Mouse (Mus musculus): ENCODE measurements around the gene 1700013F07Rik.

The 1700013F07Rik gene

DNA sequence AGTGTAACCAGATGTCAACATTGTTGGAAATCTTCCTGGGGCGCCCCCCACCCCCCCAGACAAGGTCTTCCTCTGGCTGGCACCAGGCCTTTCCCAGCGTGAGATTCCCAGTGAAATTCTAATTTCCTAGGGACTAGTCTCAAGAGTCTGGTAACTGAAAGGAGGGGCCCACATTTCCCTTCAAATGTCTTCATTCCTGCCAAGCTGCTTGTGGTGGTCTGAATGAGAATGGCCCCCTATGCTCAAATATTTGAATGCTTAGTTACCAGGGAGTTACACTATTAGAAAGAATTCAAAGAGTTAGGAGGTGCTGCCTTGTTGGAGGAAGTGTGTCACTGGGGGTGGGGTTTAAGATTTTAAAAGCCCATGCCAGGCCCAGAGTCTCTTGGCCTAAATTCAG lies 54.5 kb downstream of the 1700013F07Rik start:
- in situ Hi-C loops (cut with MboI; ENCODE audit: unreplicated experiment in 2 of 2): no loop called here

DNA sequence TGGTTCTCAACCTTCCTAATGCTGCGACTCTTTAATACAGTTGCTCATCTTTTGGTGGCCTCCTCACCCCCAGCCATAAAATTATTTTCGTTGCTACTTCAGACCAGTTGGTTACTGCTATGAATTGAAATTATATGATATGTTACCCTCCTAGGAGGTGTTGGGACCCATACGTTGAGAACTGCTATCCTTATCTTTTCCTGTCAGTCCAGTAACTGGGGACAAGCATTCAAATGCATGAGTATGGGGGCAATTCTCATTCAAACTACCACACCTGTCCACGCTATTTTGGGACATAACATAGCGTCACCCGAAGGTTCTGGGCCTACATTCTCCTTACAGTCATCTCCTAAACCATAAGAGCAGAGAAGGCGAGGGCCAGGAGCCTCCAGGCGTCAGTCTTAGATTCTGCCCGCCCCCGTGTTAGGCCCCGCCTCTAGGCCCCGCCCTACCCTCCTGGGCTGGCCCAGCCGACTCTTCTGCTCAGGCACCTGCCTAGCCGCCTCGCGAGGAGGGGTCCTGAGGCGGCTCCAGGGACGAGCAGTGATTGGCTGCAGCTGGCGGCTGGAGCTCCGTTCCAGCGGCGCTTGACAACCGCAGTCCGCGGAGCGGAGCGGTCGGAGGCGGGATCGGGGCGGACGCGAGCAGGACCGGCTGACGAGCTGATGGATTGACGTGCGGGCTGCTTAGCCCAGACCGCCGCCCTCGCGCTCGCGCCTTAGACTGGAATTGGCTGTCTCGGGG lies 57.0 kb downstream of the 1700013F07Rik start, which contains the start of gene Wdr47:
TSS of gene Wdr47 (plus strand) at position 494 of the 744 bp plus-strand sequence.
- in situ Hi-C loops (cut with MboI; ENCODE audit: unreplicated experiment in 2 of 2): no loop called here

GRCm38 (mm10) chr3:108591530-108592522 lies 57.9 kb downstream of the 1700013F07Rik start:
- in situ Hi-C loops (cut with MboI; ENCODE audit: unreplicated experiment in 2 of 2): no loop called here
